Mouse (Mus musculus) limb, embryonic 12.5 days (tissue): ENCODE results near the gene Ssc5d. TPM values are rescaled to one million over a fixed set of nuclear protein-coding genes. Genes with fewer than 3 reads are reported as not detected.

ENCODE experiments used
- ATAC-seq: fragments of 200-750 bp; cut with Nextera tagmentation; 2 replicates; pipeline ENCODE4 v1.8.0; 2017; ENCODE audit warnings: low read depth, moderate TSS enrichment; ENCODE audit not compliant: insufficient number of reproducible peaks, insufficient read depth, low FRiP score, low TSS enrichment
- H3K27ac ChIP-seq: fragments of 300-500 bp; sonication (generic); 2 replicates; pipeline ENCODE4 v1.5.1; 2016; ENCODE audit warnings: mild to moderate bottlenecking, moderate library complexity
- H3K27me3 ChIP-seq: fragments of 300-500 bp; sonication (generic); 2 replicates; pipeline ENCODE4 v1.6.1; 2016; ENCODE audit warnings: mild to moderate bottlenecking, moderate library complexity
- H3K36me3 ChIP-seq: fragments of 300-500 bp; sonication (generic); 2 replicates; pipeline ENCODE4 v1.6.1; 2016; ENCODE audit warnings: mild to moderate bottlenecking, moderate library complexity
- H3K4me1 ChIP-seq: fragments of 300-500 bp; sonication (generic); replicated peaks from 2 replicates; pipeline ENCODE4 v1.6.1; 2016
- H3K4me2 ChIP-seq: fragments of 300-500 bp; sonication (generic); 2 replicates; pipeline ENCODE4 v1.6.1; 2016; ENCODE audit warnings: mild to moderate bottlenecking, moderate library complexity
- H3K4me3 ChIP-seq: fragments of 300-500 bp; sonication (generic); replicated peaks from 2 replicates; pipeline ENCODE4 v1.5.1; 2016; ENCODE audit warnings: mild to moderate bottlenecking
- H3K9ac ChIP-seq: fragments of 300-500 bp; sonication (generic); replicated peaks from 2 replicates; pipeline ENCODE4 v1.6.1; 2016; ENCODE audit warnings: mild to moderate bottlenecking, moderate library complexity
- H3K9me3 ChIP-seq: fragments of 300-500 bp; sonication (generic); 2 replicates; pipeline ENCODE4 v1.6.1; 2016; ENCODE audit warnings: mild to moderate bottlenecking, moderate library complexity
- WGBS: fragments of 180-500 bp; shearing (Covaris S2); methylation state at CpG from one replicate; pipeline ENCODE4 v1.1.7; 2016; 5-methylcytosine and 5-hydroxymethylcytosine counted together
- polyA plus RNA-seq: library from polyadenylated mRNA; unstranded; fragments of >200 nt; fragmentation: Nextera tagmentation; extraction: Ambion mirVana; gene quantifications from 2 replicates; pipeline ENCODE4 v1.2.1, GENCODE M21; 2016

Ssc5d gene
- polyA plus RNA-seq, 1 experiment from 2014 or later: 2.5 TPM

DNA sequence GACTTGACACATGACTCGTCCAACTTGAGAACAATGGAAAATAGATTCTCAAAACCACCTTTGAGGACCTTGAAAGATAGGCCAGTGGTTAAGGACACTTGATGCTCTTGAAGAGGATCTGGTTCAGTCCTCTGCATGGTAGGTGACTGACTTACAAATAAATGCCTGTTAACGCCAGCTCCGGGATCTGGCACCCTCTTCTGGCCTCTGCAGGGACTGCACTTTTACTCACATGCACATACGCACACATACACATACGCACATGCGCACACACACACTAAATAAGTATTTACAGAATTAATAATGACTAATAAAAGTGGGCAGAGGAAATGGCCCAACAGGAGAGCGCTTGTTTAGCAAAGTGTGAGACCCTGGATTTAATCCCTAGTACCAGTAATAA, 51.2 kb downstream of the Ssc5d start:
- Histone ChIP-seq H3K4me2 (no peak overlapping the region), H3K27ac (no peak overlapping the region), H3K9me3 (0 out of 2 replicates have a peak, but pooled peaks cover 4% of the 10 kb centered on the region), H3K9ac (no peak overlapping the region), H3K4me3 (no peak overlapping the region), H3K4me1 (no peaks in the 10 kb centered on the region), H3K36me3 (no peaks in the 10 kb centered on the region), H3K27me3 (no peaks in the 10 kb centered on the region)
- ATAC-seq: no peak
- WGBS: 91% methylated on average over 7 of the region's 7 CpGs

DNA sequence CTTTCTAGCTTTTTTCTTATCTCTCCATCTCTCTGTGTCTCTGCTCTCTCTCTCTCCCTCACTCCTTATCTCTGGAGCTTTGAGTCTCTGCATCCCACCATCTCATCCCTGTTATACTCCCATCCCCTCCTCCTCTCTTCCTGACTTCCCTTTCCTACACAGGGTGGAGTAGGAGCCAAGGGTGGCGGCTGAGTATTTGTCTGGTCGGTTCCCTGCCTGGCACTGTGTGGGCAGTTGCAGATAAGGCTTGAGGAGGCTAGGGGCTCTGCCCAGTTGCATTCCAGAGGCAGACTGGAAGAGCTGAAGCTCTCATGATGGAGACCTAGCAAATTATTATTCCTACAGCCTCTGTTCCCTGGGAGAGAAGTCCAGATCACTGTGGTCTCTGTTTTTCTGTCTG, 62.7 kb downstream of the Ssc5d start:
- H3K9me3 ChIP-seq: peaks cover 14% of the 10 kb centered on the region
- peaks cover 16% of the 10 kb centered on the region for H3K27me3 ChIP-seq
- no peak overlapping the region for H3K9ac ChIP-seq
- H3K27ac ChIP-seq: no peak overlapping the region
- no peak overlapping the region for H3K4me3 ChIP-seq
- ATAC-seq: no peak
- no peaks in the 10 kb centered on the region for H3K4me1 ChIP-seq
- peaks cover 22% of the 10 kb centered on the region for H3K36me3 ChIP-seq
- WGBS: 70% methylated on average over 2 of the region's 2 CpGs
- H3K4me2 ChIP-seq: no peak overlapping the region

DNA sequence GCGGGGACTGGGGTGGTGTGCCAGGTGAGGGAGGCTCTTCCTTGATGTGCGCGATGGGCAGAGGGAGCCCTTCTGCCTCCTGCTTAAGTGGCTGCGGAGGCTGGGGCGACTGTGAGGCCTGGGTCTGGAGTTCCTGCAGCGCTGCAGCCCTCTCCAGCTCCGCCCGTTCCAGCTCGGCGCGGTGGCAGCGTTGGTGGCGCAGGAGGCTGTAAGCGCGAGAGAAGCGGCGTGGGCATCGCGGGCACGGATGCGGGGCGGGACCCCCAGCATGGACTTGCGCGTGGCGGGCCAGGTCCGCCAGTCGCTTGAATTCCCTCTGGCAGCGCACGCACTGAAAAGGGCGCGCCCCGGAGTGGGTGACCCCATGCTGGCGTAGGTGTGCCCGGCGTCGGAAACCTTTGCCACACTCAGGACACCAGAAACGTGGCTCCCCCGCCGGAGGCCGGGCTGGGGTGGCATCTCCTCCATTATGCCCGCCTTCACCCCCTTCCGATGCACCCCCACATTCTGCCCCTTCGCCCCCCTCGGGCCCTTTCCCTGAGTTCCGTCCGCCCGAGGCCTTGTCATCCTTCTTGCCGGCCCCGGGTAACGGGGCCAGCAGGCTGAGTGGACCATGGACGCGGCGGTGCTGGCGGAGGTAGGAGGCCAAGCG, 67.9 kb downstream of the Ssc5d start:
- Histone ChIP-seq H3K9me3 (peaks cover 26% of the 10 kb centered on the region), H3K27me3 (peaks cover 33% of the 10 kb centered on the region), H3K9ac (peak overlapping the region; percentile 42; the same call in 1 of the 2 replicates), H3K36me3 (peaks cover 34% of the 10 kb centered on the region), H3K27ac (no peak overlapping the region), H3K4me1 (peaks cover 25% of the 10 kb centered on the region), H3K4me2 (peak overlapping the region; percentile 83), H3K4me3 (peak overlapping the region; percentile 59)
- 30% methylated on average over 52 of the region's 55 CpGs for WGBS
- no peak for ATAC-seq

DNA sequence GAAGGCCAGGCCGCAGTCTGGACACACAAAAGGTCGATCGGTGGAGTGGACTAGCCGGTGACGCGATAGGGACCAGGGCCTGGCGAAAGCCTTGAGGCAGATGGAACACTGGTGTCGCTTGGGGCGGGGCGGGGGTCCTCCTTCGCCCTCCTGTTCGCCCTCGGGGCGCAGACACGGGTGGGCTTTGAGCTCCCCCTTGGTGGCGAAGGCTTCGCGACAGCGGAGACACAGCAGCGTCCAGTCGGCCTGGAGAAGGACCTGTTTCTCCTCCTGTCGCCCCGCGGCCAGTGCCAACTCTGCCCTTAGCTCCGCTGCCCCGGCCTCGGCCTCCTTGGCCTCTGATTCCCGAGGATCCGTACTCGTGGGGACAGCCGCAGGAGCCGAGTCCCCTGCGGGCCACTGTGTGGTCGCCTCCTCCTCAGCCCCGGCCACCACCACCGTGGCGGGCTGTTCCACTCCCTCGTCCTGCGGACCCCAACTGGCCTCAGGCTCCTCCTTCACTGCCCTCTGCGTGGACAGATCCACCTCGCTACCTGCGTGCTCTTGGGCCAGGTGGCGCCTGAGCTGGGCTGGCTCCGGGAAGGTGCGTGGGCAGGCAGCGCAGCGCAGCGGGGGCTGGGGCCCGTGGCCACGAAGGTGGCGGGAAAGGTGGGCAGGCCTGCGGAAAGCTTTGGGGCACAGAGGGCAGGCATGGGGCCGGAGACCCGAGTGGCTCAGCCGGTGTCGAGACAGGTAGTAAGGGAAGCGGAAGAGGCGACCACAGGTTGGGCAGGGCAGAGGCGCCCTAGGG, 68.6 kb downstream of the Ssc5d start:
- peak overlapping the region; percentile 59 for H3K4me3 ChIP-seq
- peak overlapping the region; percentile 42 for H3K9ac ChIP-seq
- ATAC-seq: no peak
- H3K4me1 ChIP-seq: peaks cover 25% of the 10 kb centered on the region
- peaks cover 33% of the 10 kb centered on the region for H3K27me3 ChIP-seq
- H3K27ac ChIP-seq: no peak overlapping the region
- peak overlapping the region; percentile 83 for H3K4me2 ChIP-seq
- H3K36me3 ChIP-seq: peaks cover 34% of the 10 kb centered on the region
- WGBS: 50% methylated on average over 59 of the region's 59 CpGs
- peaks cover 26% of the 10 kb centered on the region for H3K9me3 ChIP-seq

Other genes starting within 250 kb of the Ssc5d start
- gene Hspbp1, start 240.7 kb upstream of the Ssc5d start, polyA plus RNA-seq: 107 and 111 TPM in 2 replicates
- gene Brsk1, start 235.2 kb upstream of the Ssc5d start, polyA plus RNA-seq: 2.4 and 3.6 TPM in 2 replicates
- 0.13 and 0.26 TPM in 2 replicates for gene Tmem150b, start 200.5 kb upstream of the Ssc5d start, polyA plus RNA-seq
- gene Kmt5c, start 185.7 kb upstream of the Ssc5d start, polyA plus RNA-seq: 67.3 and 73.3 TPM in 2 replicates
- 61.5 and 70.0 TPM in 2 replicates for gene Cox6b2, start 172.7 kb upstream of the Ssc5d start, polyA plus RNA-seq
- gene Fam71e2, start 154.5 kb upstream of the Ssc5d start, polyA plus RNA-seq: not detected in 2 replicates
- gene Il11, start 142.9 kb upstream of the Ssc5d start, polyA plus RNA-seq: not detected in 2 replicates
- 0.54 TPM in 1 of 2 replicates, not detected in the other for gene Tmem190, start 142.8 kb upstream of the Ssc5d start, polyA plus RNA-seq
- 6.5 and 6.8 TPM in 2 replicates for gene Tmem238, start 136.1 kb upstream of the Ssc5d start, polyA plus RNA-seq
- 396 and 399 TPM in 2 replicates for gene Rpl28, start 132.9 kb upstream of the Ssc5d start, polyA plus RNA-seq
- gene Ube2s, start 113.2 kb upstream of the Ssc5d start, polyA plus RNA-seq: 437 and 457 TPM in 2 replicates
- gene Shisa7, start 81.1 kb upstream of the Ssc5d start, polyA plus RNA-seq: 0.12 and 0.21 TPM in 2 replicates
- 4.2 and 5.2 TPM in 2 replicates for gene Isoc2b, start 55.5 kb upstream of the Ssc5d start, polyA plus RNA-seq
- gene Isoc2a, start 48.6 kb upstream of the Ssc5d start, polyA plus RNA-seq: 0.97 and 1.3 TPM in 2 replicates
- not detected in 2 replicates for gene Gm36210, start 19.3 kb upstream of the Ssc5d start, polyA plus RNA-seq
- gene Zfp628, start 10.6 kb upstream of the Ssc5d start, polyA plus RNA-seq: 3.6 and 4.2 TPM in 2 replicates
- gene Nat14, start 3.8 kb upstream of the Ssc5d start, polyA plus RNA-seq: 3.1 and 4.4 TPM in 2 replicates
- gene Sbk2, start 38.6 kb downstream of the Ssc5d start, polyA plus RNA-seq: 0.29 and 0.51 TPM in 2 replicates
- gene Sbk3, start 45.4 kb downstream of the Ssc5d start, polyA plus RNA-seq: not detected in 2 replicates
- gene Zfp579, start 70.4 kb downstream of the Ssc5d start, polyA plus RNA-seq: 34.0 and 39.9 TPM in 2 replicates
- 7.1 and 7.8 TPM in 2 replicates for gene Zfp524, start 88.6 kb downstream of the Ssc5d start, polyA plus RNA-seq
- 57.9 and 58.9 TPM in 2 replicates for gene Fiz1, start 88.9 kb downstream of the Ssc5d start, polyA plus RNA-seq
- 1.2 TPM in 1 of 2 replicates, not detected in the other for gene Gm44973, start 89.7 kb downstream of the Ssc5d start, polyA plus RNA-seq
- gene Zfp865, start 94.6 kb downstream of the Ssc5d start, polyA plus RNA-seq: 7.0 and 8.1 TPM in 2 replicates
- gene Ccdc106, start 94.8 kb downstream of the Ssc5d start, polyA plus RNA-seq: 27.3 and 27.5 TPM in 2 replicates
- gene 4632433K11Rik, start 108.3 kb downstream of the Ssc5d start, polyA plus RNA-seq: not detected in 2 replicates
- 4.7 and 5.2 TPM in 2 replicates for gene Zfp784, start 112.7 kb downstream of the Ssc5d start, polyA plus RNA-seq
- 29.3 and 39.6 TPM in 2 replicates for gene Zfp580, start 125.8 kb downstream of the Ssc5d start, polyA plus RNA-seq
- 171 and 175 TPM in 2 replicates for gene U2af2, start 136.4 kb downstream of the Ssc5d start, polyA plus RNA-seq
- gene Epn1, start 154.4 kb downstream of the Ssc5d start, polyA plus RNA-seq: 62.8 and 67.3 TPM in 2 replicates
- 0.14 TPM in 1 of 2 replicates, not detected in the other for gene Rfpl4, start 191.2 kb downstream of the Ssc5d start, polyA plus RNA-seq
- gene Rasl2-9, start 200.2 kb downstream of the Ssc5d start, polyA plus RNA-seq: 0.34 TPM in 1 of 2 replicates, not detected in the other
- gene Vmn1r55, start 223.9 kb downstream of the Ssc5d start, polyA plus RNA-seq: not detected in 2 replicates